Mouse (Mus musculus): ENCODE measurements around the gene Ttc38. TPM values are rescaled to one million over a fixed set of nuclear protein-coding genes. Genes with fewer than 3 reads are reported as not detected.

Ttc38 gene
- polyA plus RNA-seq (2015; fragmentation: Nextera tagmentation; extraction: Ambion mirVana) = 3.6 and 4.2 TPM in 2 replicates

DNA sequence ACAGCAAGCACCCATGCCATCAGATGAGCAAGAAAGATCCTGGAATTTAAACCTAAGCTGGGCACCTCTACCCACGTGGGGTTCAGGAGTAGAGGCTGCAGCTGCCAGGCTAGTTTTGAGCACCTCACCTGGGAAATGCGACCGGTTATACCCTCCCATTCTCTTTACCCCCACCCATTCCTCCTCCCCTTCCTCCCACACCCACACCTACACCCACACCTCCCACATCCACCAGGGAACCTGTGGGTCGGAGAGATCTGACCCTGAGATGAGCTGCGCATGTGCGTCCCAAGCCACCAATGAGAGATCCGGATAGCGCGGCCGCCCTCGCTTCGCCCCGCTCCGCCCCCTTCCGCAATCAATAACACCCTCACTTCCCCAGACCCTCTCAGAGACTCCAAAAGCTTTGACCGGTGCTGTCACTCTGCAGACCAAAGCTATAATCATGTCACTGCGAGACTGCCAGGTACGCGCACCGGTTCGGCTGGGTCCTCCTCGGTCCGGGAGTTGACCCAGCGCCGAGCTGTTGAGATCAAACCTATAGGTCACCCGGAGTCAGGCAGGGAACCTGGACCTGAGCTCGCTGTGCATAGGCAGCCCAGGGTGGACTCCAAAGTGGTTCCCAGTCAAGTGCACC, at the start of gene Ttc38:
Gene Ttc38, plus strand, starts transcription at position 353 of the 637 bp plus-strand sequence.
- H3K27me3 ChIP-seq (replicated peaks; ENCODE audit: control insufficient read depth, insufficient read depth, low read length) = no peaks in the 10 kb centered on the region
- peak within 1 kb of the TSS; percentile 67 for H3K9ac ChIP-seq (replicated peaks; ENCODE audit: low read depth, low read length)
- under 1% methylated on average over 27 of the region's 27 CpGs for WGBS
- no peak within 1 kb of the TSS for H3K27ac ChIP-seq (ENCODE audit: low read length)
- H3K9me3 ChIP-seq (ENCODE audit: control insufficient read depth, low read length) = no peaks in the 10 kb centered on the region
- peaks cover 10% of the 10 kb centered on the region; the same call in 1 of the 2 replicates for H3K4me1 ChIP-seq (replicated peaks; ENCODE audit: control insufficient read depth, insufficient read depth, low read length)
- peak; percentile 95 for ATAC-seq
- H3K4me2 ChIP-seq (ENCODE audit: low read length) = peak within 1 kb of the TSS; percentile 72
- peak within 1 kb of the TSS; percentile 57 for H3K4me3 ChIP-seq (replicated peaks; ENCODE audit: low read length)
- no peaks in the 10 kb centered on the region for H3K36me3 ChIP-seq (ENCODE audit: control insufficient read depth, insufficient read depth)

- Histone ChIP-seq H3K36me3 (ENCODE audit: control insufficient read depth, insufficient read depth) (no peaks in the 10 kb centered on the region), H3K27ac (ENCODE audit: low read length) (no peak overlapping the region), H3K4me2 (ENCODE audit: low read length) (no peak overlapping the region), H3K27me3 (replicated peaks; ENCODE audit: control insufficient read depth, insufficient read depth, low read length) (no peaks in the 10 kb centered on the region), H3K9me3 (ENCODE audit: control insufficient read depth, low read length) (no peaks in the 10 kb centered on the region), H3K4me1 (replicated peaks; ENCODE audit: control insufficient read depth, insufficient read depth, low read length) (no peaks in the 10 kb centered on the region), H3K9ac (replicated peaks; ENCODE audit: low read depth, low read length) (no peak overlapping the region), H3K4me3 (replicated peaks; ENCODE audit: low read length) (no peak overlapping the region)
- ATAC-seq = no peak
- WGBS = 87% methylated on average over 4 of the region's 4 CpGs
Observed at GRCm38 (mm10) chr15:85783146-85783545, 49.0 kb upstream of the Ttc38 start.

- Histone ChIP-seq H3K4me1 (replicated peaks; ENCODE audit: control insufficient read depth, insufficient read depth, low read length) (no peaks in the 10 kb centered on the region), H3K9ac (replicated peaks; ENCODE audit: low read depth, low read length) (no peak overlapping the region), H3K4me2 (ENCODE audit: low read length) (no peak overlapping the region), H3K9me3 (ENCODE audit: control insufficient read depth, low read length) (no peaks in the 10 kb centered on the region), H3K27me3 (replicated peaks; ENCODE audit: control insufficient read depth, insufficient read depth, low read length) (no peaks in the 10 kb centered on the region), H3K36me3 (ENCODE audit: control insufficient read depth, insufficient read depth) (no peaks in the 10 kb centered on the region), H3K4me3 (replicated peaks; ENCODE audit: low read length) (no peak overlapping the region), H3K27ac (ENCODE audit: low read length) (no peak overlapping the region)
- ATAC-seq = no peak
- 92% methylated on average over 3 of the region's 3 CpGs for WGBS
Observed at GRCm38 (mm10) chr15:85784341-85784740, 47.8 kb upstream of the Ttc38 start.

DNA sequence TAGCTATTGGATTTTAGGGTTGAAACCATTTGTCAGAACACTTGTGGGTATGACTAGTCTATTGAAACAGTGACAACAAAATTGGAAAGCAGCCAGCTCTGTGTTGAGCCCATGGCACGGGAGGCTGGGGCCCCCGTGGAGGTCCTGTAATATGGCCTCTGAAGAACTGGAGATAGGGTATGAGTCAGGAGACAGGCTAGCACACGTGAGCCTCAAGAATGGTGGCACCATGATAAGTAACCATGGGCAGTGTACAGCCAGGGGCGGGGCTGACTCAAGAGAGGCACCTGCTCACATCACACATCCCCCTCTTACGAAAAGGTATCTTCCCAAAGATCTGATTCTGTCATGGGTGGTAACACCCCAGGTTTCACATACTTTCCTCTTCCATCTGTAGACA, 45.4 kb upstream of the Ttc38 start:
- Histone ChIP-seq H3K4me1 (replicated peaks; ENCODE audit: control insufficient read depth, insufficient read depth, low read length) (no peaks in the 10 kb centered on the region), H3K9ac (replicated peaks; ENCODE audit: low read depth, low read length) (no peak overlapping the region), H3K27ac (ENCODE audit: low read length) (no peak overlapping the region), H3K27me3 (replicated peaks; ENCODE audit: control insufficient read depth, insufficient read depth, low read length) (no peaks in the 10 kb centered on the region), H3K4me2 (ENCODE audit: low read length) (no peak overlapping the region), H3K9me3 (ENCODE audit: control insufficient read depth, low read length) (no peaks in the 10 kb centered on the region), H3K4me3 (replicated peaks; ENCODE audit: low read length) (no peak overlapping the region), H3K36me3 (ENCODE audit: control insufficient read depth, insufficient read depth) (no peaks in the 10 kb centered on the region)
- 63% methylated on average over 5 of the region's 5 CpGs for WGBS
- no peak for ATAC-seq

DNA sequence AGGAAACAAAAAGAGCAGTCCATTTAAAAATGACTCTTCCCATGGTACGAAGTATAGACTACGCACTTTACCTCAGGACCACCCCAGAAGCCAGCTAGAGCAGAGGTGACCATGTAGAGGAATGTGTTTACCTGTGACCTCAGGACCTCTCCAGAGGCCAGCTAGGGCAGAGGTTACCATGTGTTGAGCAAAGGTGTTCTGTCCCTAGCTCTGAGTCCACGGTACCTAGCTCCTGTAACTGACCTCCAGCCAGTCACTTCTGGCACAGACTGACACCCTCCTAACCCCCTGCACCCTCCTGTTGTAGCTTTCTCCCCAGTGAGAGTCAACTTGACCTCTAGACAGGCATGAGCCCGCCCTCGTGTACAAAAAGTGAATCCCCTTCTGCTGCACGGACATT, 44.6 kb upstream of the Ttc38 start:
- ATAC-seq = no peak

DNA sequence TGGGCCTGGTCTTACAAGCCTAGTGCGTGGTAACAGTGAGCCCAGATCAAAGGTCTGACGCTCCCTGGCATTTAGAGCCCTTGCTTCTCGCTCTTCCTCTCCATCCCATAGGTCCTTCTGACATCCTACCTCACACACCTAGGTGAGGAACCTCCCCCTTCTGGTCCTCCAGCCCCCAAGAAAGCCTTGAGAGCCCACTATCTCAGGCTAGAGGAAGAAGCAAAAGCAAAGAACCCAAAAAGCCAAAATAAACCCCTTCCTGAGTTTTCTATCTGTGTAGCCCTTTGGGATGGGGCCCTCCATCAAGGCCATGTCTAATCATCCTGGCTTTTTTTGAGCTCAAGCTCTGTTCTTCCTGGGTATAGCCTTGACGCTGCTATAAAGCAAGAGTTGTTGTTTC, 44.1 kb upstream of the Ttc38 start:
- Histone ChIP-seq H3K9ac (replicated peaks; ENCODE audit: low read depth, low read length) (no peak overlapping the region), H3K9me3 (ENCODE audit: control insufficient read depth, low read length) (no peaks in the 10 kb centered on the region), H3K4me2 (ENCODE audit: low read length) (no peak overlapping the region), H3K4me1 (replicated peaks; ENCODE audit: control insufficient read depth, insufficient read depth, low read length) (no peaks in the 10 kb centered on the region), H3K4me3 (replicated peaks; ENCODE audit: low read length) (no peak overlapping the region), H3K27me3 (replicated peaks; ENCODE audit: control insufficient read depth, insufficient read depth, low read length) (no peaks in the 10 kb centered on the region), H3K36me3 (ENCODE audit: control insufficient read depth, insufficient read depth) (no peaks in the 10 kb centered on the region), H3K27ac (ENCODE audit: low read length) (no peak overlapping the region)
- ATAC-seq = no peak
- WGBS = 88% methylated on average over 4 of the region's 4 CpGs

More for the DNA sequence above, 44.6 kb upstream of the Ttc38 start:
- no peaks in the 10 kb centered on the region for H3K4me1 ChIP-seq (replicated peaks; ENCODE audit: control insufficient read depth, insufficient read depth, low read length)
- no peak overlapping the region for H3K9ac ChIP-seq (replicated peaks; ENCODE audit: low read depth, low read length)
- no peak overlapping the region for H3K27ac ChIP-seq (ENCODE audit: low read length)
- H3K4me2 ChIP-seq (ENCODE audit: low read length) = no peak overlapping the region
- no peaks in the 10 kb centered on the region for H3K27me3 ChIP-seq (replicated peaks; ENCODE audit: control insufficient read depth, insufficient read depth, low read length)
- no peaks in the 10 kb centered on the region for H3K9me3 ChIP-seq (ENCODE audit: control insufficient read depth, low read length)
- no peaks in the 10 kb centered on the region for H3K36me3 ChIP-seq (ENCODE audit: control insufficient read depth, insufficient read depth)
- 94% methylated on average over 6 of the region's 6 CpGs for WGBS
- no peak overlapping the region for H3K4me3 ChIP-seq (replicated peaks; ENCODE audit: low read length)

DNA sequence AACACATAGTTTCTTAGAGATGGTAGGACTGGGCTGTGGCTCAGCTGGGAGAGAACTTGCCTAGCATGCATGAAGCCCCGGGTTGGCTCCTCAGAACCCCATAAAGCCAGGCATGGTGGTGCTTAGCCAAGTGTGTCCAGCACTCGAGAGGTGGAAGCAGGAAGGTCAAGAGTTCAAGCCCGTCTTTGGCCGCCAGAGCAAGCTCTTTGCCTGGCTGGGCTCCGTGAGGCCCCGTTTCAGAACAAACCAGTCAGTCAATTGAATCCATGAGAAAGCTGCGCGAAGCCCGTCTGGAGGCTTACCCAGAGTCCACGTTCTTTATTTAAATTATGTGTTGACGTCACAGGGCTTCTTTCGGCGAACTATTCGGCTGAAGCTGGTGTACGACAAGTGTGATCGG, 43.5 kb upstream of the Ttc38 start:
- no peak overlapping the region for H3K4me2 ChIP-seq (ENCODE audit: low read length)
- H3K36me3 ChIP-seq (ENCODE audit: control insufficient read depth, insufficient read depth) = no peaks in the 10 kb centered on the region
- 82% methylated on average over 16 of the region's 16 CpGs for WGBS
- no peak for ATAC-seq
- H3K9me3 ChIP-seq (ENCODE audit: control insufficient read depth, low read length) = no peaks in the 10 kb centered on the region
- no peaks in the 10 kb centered on the region for H3K4me1 ChIP-seq (replicated peaks; ENCODE audit: control insufficient read depth, insufficient read depth, low read length)
- H3K4me3 ChIP-seq (replicated peaks; ENCODE audit: low read length) = no peak overlapping the region
- no peak overlapping the region for H3K27ac ChIP-seq (ENCODE audit: low read length)
- no peaks in the 10 kb centered on the region for H3K27me3 ChIP-seq (replicated peaks; ENCODE audit: control insufficient read depth, insufficient read depth, low read length)
- H3K9ac ChIP-seq (replicated peaks; ENCODE audit: low read depth, low read length) = no peak overlapping the region

- H3K9me3 ChIP-seq (ENCODE audit: control insufficient read depth, low read length) = no peaks in the 10 kb centered on the region
- 89% methylated on average over 4 of the region's 4 CpGs for WGBS
- no peak overlapping the region for H3K27ac ChIP-seq (ENCODE audit: low read length)
- H3K9ac ChIP-seq (replicated peaks; ENCODE audit: low read depth, low read length) = no peak overlapping the region
- no peak for ATAC-seq
- no peaks in the 10 kb centered on the region for H3K36me3 ChIP-seq (ENCODE audit: control insufficient read depth, insufficient read depth)
- H3K4me2 ChIP-seq (ENCODE audit: low read length) = no peak overlapping the region
- H3K4me3 ChIP-seq (replicated peaks; ENCODE audit: low read length) = no peak overlapping the region
- H3K27me3 ChIP-seq (replicated peaks; ENCODE audit: control insufficient read depth, insufficient read depth, low read length) = no peaks in the 10 kb centered on the region
- H3K4me1 ChIP-seq (replicated peaks; ENCODE audit: control insufficient read depth, insufficient read depth, low read length) = no peaks in the 10 kb centered on the region
Observed at GRCm38 (mm10) chr15:85791449-85791848, 40.7 kb upstream of the Ttc38 start.

- Histone ChIP-seq H3K36me3 (ENCODE audit: control insufficient read depth, insufficient read depth) (no peaks in the 10 kb centered on the region), H3K27me3 (replicated peaks; ENCODE audit: control insufficient read depth, insufficient read depth, low read length) (no peaks in the 10 kb centered on the region), H3K9me3 (ENCODE audit: control insufficient read depth, low read length) (no peaks in the 10 kb centered on the region), H3K9ac (replicated peaks; ENCODE audit: low read depth, low read length) (no peak overlapping the region), H3K4me3 (replicated peaks; ENCODE audit: low read length) (no peak overlapping the region), H3K4me2 (ENCODE audit: low read length) (no peak overlapping the region), H3K27ac (ENCODE audit: low read length) (no peak overlapping the region), H3K4me1 (replicated peaks; ENCODE audit: control insufficient read depth, insufficient read depth, low read length) (no peaks in the 10 kb centered on the region)
- ATAC-seq = no peak
- WGBS = 72% methylated on average over 1 of the region's 1 CpGs
Observed at GRCm38 (mm10) chr15:85792819-85793218, 39.3 kb upstream of the Ttc38 start.

DNA sequence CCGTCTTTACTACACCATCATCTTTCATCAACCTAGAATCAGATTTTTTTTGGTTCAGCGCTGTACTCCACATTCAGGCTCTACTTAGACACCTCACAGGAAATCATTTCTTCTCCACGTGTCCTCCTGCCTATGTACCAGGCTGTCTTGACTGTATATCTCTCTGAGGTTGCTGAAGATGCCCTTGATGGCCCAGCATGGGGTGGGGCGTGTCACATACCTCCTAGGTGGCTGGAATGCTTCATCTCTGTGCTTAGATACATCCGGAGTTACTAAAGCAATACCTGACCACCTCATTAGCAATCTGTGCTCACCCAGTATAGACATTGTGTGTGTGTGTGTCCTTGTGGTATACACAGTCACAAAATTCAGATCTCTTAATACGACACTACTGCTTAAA, 36.6 kb upstream of the Ttc38 start:
- H3K4me3 ChIP-seq (replicated peaks; ENCODE audit: low read length) = no peak overlapping the region
- no peak for ATAC-seq
- no peaks in the 10 kb centered on the region for H3K27me3 ChIP-seq (replicated peaks; ENCODE audit: control insufficient read depth, insufficient read depth, low read length)
- no peaks in the 10 kb centered on the region for H3K9me3 ChIP-seq (ENCODE audit: control insufficient read depth, low read length)
- no peak overlapping the region for H3K4me2 ChIP-seq (ENCODE audit: low read length)
- no peak overlapping the region for H3K9ac ChIP-seq (replicated peaks; ENCODE audit: low read depth, low read length)
- no peaks in the 10 kb centered on the region for H3K4me1 ChIP-seq (replicated peaks; ENCODE audit: control insufficient read depth, insufficient read depth, low read length)
- WGBS = 84% methylated on average over 6 of the region's 6 CpGs
- H3K36me3 ChIP-seq (ENCODE audit: control insufficient read depth, insufficient read depth) = no peaks in the 10 kb centered on the region
- no peak overlapping the region for H3K27ac ChIP-seq (ENCODE audit: low read length)

Data from forebrain, embryonic 16.5 days (tissue).